Mouse (Mus musculus) ES-E14 (cell line): ENCODE results near the gene Ccdc14. TPM values are rescaled to one million over a fixed set of nuclear protein-coding genes. Genes with fewer than 3 reads are reported as not detected.

Experiments
- DNase-seq: peaks from one replicate; pipeline ENCODE4 v3.0.0-alpha.2; 2013; ENCODE audit warnings: low read depth, low spot score
- H3K27ac ChIP-seq: 2 replicates; pipeline ENCODE4 v1.5.1; 2012; ENCODE audit warnings: low read depth, mild to moderate bottlenecking, low read length, moderate library complexity, mixed read lengths; ENCODE audit not compliant: poor library complexity, insufficient read depth, severe bottlenecking
- H3K36me3 ChIP-seq: 2 replicates; pipeline ENCODE4 v1.6.1; 2012; ENCODE audit warnings: mild to moderate bottlenecking, low read length, moderate library complexity, mixed read lengths; ENCODE audit not compliant: control insufficient read depth, poor library complexity, insufficient read depth, severe bottlenecking
- H3K4me1 ChIP-seq, 2 experiments: fragments of 150-350 bp in 1 of 2; sonication (generic) in 1 of 2; 2 replicates each; pipeline ENCODE4 v1.6.1; 2012; ENCODE audit warnings: low read length in 2 of 2, mild to moderate bottlenecking in 1 of 2, mixed read lengths in 1 of 2; ENCODE audit not compliant: control insufficient read depth in 2 of 2, insufficient read depth in 2 of 2, poor library complexity in 1 of 2
- H3K4me3 ChIP-seq, 2 experiments: fragments of 150-350 bp in 1 of 2; sonication (generic) in 1 of 2; 2 replicates each; pipeline ENCODE4 v1.5.1; 2012; ENCODE audit warnings: low read length in 2 of 2, low read depth in 1 of 2, mild to moderate bottlenecking in 1 of 2, mixed read lengths in 1 of 2; ENCODE audit not compliant: insufficient read depth in 1 of 2, poor library complexity in 1 of 2, severe bottlenecking in 1 of 2
- H3K9ac ChIP-seq: 2 replicates; pipeline ENCODE4 v1.6.1; 2012; ENCODE audit warnings: low read depth, mild to moderate bottlenecking, low read length, mixed read lengths; ENCODE audit not compliant: poor library complexity, insufficient read depth, severe bottlenecking
- H3K9me3 ChIP-seq: fragments of 150-350 bp; sonication (generic); 2 replicates; pipeline ENCODE4 v1.6.1; 2012; ENCODE audit warnings: low read depth, mild to moderate bottlenecking, low read length; ENCODE audit not compliant: control insufficient read depth, insufficient read depth
- CHD2 ChIP-seq: IDR thresholded peaks from 2 replicates; pipeline ENCODE4 v1.6.1; 2014; ENCODE audit warnings: mild to moderate bottlenecking, low read depth, low read length, inconsistent platforms
- HCFC1 ChIP-seq: IDR thresholded peaks from 2 replicates; pipeline ENCODE4 v1.6.1; 2012; ENCODE audit warnings: low read length, inconsistent platforms, borderline replicate concordance; ENCODE audit not compliant: insufficient read depth
- MAFK ChIP-seq: IDR thresholded peaks from 2 replicates; pipeline ENCODE4 v1.6.1; 2014; ENCODE audit warnings: mild to moderate bottlenecking, low read depth, low read length, inconsistent platforms; ENCODE audit not compliant: insufficient read depth
- ZC3H11A ChIP-seq: IDR thresholded peaks from 2 replicates; pipeline ENCODE4 v1.6.1; 2012; ENCODE audit warnings: low read depth, mild to moderate bottlenecking, inconsistent platforms, low read length, borderline replicate concordance
- ZNF384 ChIP-seq: IDR thresholded peaks from 2 replicates; pipeline ENCODE4 v1.6.1; 2012; ENCODE audit warnings: low read depth, low read length, inconsistent platforms
- in situ Hi-C, 2 experiments: fragments of 600-800 bp; cut with MboI; formaldehyde crosslinking; loops; one replicate each; pipeline ENCODE4 v1.15.1; 2025; ENCODE audit warnings: low sequenced_read_pairs in 2 of 2, inconsistent platforms in 1 of 2; ENCODE audit not compliant: unreplicated experiment in 2 of 2
- total RNA-seq: library from RNA; depleted of rRNA; stranded (reverse); fragments of 300-350 nt; gene quantifications from 2 replicates; pipeline ENCODE4 v1.2.3, GENCODE M21; 2012; rRNA removed

Ccdc14 gene
- total RNA-seq, 1 experiment = 13.8 TPM

GRCm38 (mm10) chr16:34768436-34768835 is 78.0 kb downstream of the Ccdc14 start:
- H3K27ac ChIP-seq = no peak overlapping the region
- TF ChIP-seq CHD2 = no peak
- TF ChIP-seq HCFC1 = no peak
- TF ChIP-seq ZC3H11A = no peak
- TF ChIP-seq MAFK = no peak
- TF ChIP-seq ZNF384 = no peak
- no peak overlapping the region for H3K4me3 ChIP-seq
- H3K9me3 ChIP-seq = no peaks in the 10 kb centered on the region
- DNase-seq = no peak
- in situ Hi-C loops = no loop called here
- no peaks in the 10 kb centered on the region for H3K36me3 ChIP-seq
- no peaks in the 10 kb centered on the region for H3K4me1 ChIP-seq
- H3K9ac ChIP-seq = no peak overlapping the region

- H3K9ac ChIP-seq = no peak overlapping the region
- H3K9me3 ChIP-seq = no peaks in the 10 kb centered on the region
- in situ Hi-C loops = no loop called here
- no peak overlapping the region for H3K27ac ChIP-seq
- no peak for TF ChIP-seq HCFC1
- TF ChIP-seq ZNF384 = no peak
- no peak for TF ChIP-seq ZC3H11A
- TF ChIP-seq CHD2 = no peak
- TF ChIP-seq MAFK = no peak
- no peaks in the 10 kb centered on the region for H3K36me3 ChIP-seq
- no peak overlapping the region for H3K4me3 ChIP-seq
- no peaks in the 10 kb centered on the region for H3K4me1 ChIP-seq
- no peak for DNase-seq
Observed at GRCm38 (mm10) chr16:34770127-34770526, 79.7 kb downstream of the Ccdc14 start.

- no peak overlapping the region for H3K27ac ChIP-seq
- no peaks in the 10 kb centered on the region for H3K4me1 ChIP-seq
- in situ Hi-C loops = no loop called here
- no peak overlapping the region for H3K4me3 ChIP-seq
- H3K9me3 ChIP-seq = no peaks in the 10 kb centered on the region
- TF ChIP-seq ZNF384 = no peak
- TF ChIP-seq MAFK = no peak
- TF ChIP-seq ZC3H11A = no peak
- TF ChIP-seq HCFC1 = no peak
- no peak for TF ChIP-seq CHD2
- no peak for DNase-seq
- H3K36me3 ChIP-seq = no peaks in the 10 kb centered on the region
- H3K9ac ChIP-seq = no peak overlapping the region
Observed at GRCm38 (mm10) chr16:34772445-34773032, 82.1 kb downstream of the Ccdc14 start.

Other genes with a start within 250 kb of the Ccdc14 start
- 9.9 and 15.7 TPM in 2 replicates for gene Kalrn, start 117.1 kb upstream of the Ccdc14 start, total RNA-seq
- not detected in 2 replicates for gene Ropn1, start 40.7 kb upstream of the Ccdc14 start, total RNA-seq
- gene Mylk, start 54.6 kb downstream of the Ccdc14 start, total RNA-seq = 0.27 and 0.58 TPM in 2 replicates